Mouse (Mus musculus): ENCODE measurements around the gene Rnase9.

DNA sequence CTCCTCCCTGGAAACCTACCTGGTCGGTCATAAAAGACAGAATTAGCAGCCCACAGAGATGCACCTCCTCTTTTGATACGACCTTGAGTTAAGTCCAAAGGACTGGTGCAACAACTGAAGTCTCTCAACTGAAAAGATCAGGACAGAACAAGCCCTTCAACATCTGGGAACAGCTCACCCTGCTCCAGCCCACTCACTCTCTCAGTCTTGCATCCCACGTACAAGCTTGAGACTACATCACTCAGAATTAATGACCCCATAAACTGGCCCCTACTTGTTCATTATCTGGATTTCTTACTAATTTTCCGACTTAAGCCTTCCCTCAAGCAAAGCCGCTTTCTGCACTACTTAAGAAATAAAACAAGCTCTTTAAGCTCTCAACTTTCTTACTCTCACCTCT, 11.5 kb upstream of the Rnase9 start:
- TF ChIP-seq POLR2A (IDR thresholded peaks at IDR 0.05; ENCODE audit: borderline replicate concordance, control insufficient read depth, low read depth, low read length) (no peak), CTCF (IDR thresholded peaks at IDR 0.05; ENCODE audit: control insufficient read depth, insufficient read depth, low read length) (no peak)

Measured in bone marrow, adult 2 months (tissue).